Mouse (Mus musculus) megakaryocyte, embryonic 14.5 days (primary cell): ENCODE results near the gene Sept9. TPM values are rescaled to one million over a fixed set of nuclear protein-coding genes. Genes with fewer than 3 reads are reported as not detected.

ENCODE experiments used
- H3K27me3 ChIP-seq: replicated peaks from 2 replicates; pipeline ENCODE3; 2012; ENCODE audit warnings: inconsistent platforms
- H3K36me3 ChIP-seq: replicated peaks from 2 replicates; pipeline ENCODE3; 2012; ENCODE audit warnings: low read length, inconsistent platforms, mixed read lengths
- H3K4me1 ChIP-seq: 2 replicates; pipeline ENCODE4 v1.6.1; 2012; ENCODE audit warnings: inconsistent platforms
- H3K4me3 ChIP-seq: replicated peaks from 2 replicates; pipeline ENCODE3; 2012; ENCODE audit warnings: moderate library complexity, mild to moderate bottlenecking, inconsistent platforms
- H3K9me3 ChIP-seq: 2 replicates; pipeline ENCODE4 v1.6.1; 2012; ENCODE audit warnings: inconsistent platforms
- FLI1 ChIP-seq: IDR thresholded peaks from 2 replicates; pipeline ENCODE4 v1.6.1; 2012; ENCODE audit warnings: low read length, inconsistent platforms, mixed read lengths
- GATA1 ChIP-seq: IDR thresholded peaks from 3 replicates; pipeline ENCODE4 v1.6.1; 2012; ENCODE audit warnings: mixed read lengths, low read length, inconsistent platforms, borderline replicate concordance
- polyA plus RNA-seq: library from polyadenylated mRNA; stranded (reverse); fragments of >175 nt; gene quantifications from 2 replicates; pipeline ENCODE4 v1.2.3, GENCODE M21; 2012; ENCODE audit warnings: low replicate concordance; ENCODE audit not compliant: insufficient read depth

The Sept9 gene
- polyA plus RNA-seq, 1 experiment, result 618 TPM

GRCm38 (mm10) chr11:117232886-117233458, 33.5 kb downstream of the Sept9 start:
- Histone ChIP-seq H3K36me3 (no peaks in the 10 kb centered on the region), H3K4me1 (peaks cover 32% of the 10 kb centered on the region), H3K27me3 (peaks cover 88% of the 10 kb centered on the region), H3K4me3 (no peak overlapping the region), H3K9me3 (no peaks in the 10 kb centered on the region)
- TF ChIP-seq GATA1 (no peak), FLI1 (no peak)

- Histone ChIP-seq H3K4me3 (no peak overlapping the region), H3K4me1 (peaks cover 36% of the 10 kb centered on the region), H3K27me3 (peaks cover 82% of the 10 kb centered on the region), H3K9me3 (no peaks in the 10 kb centered on the region), H3K36me3 (no peaks in the 10 kb centered on the region)
- no peak for TF ChIP-seq GATA1
- no peak for TF ChIP-seq FLI1
These were observed 34.4 kb downstream of the Sept9 start for GRCm38 (mm10) chr11:117233818-117234217.

- Histone ChIP-seq H3K4me1 (peaks cover 46% of the 10 kb centered on the region), H3K27me3 (peaks cover 83% of the 10 kb centered on the region), H3K4me3 (peak overlapping the region; percentile 67), H3K9me3 (no peaks in the 10 kb centered on the region), H3K36me3 (no peaks in the 10 kb centered on the region)
- no peak for TF ChIP-seq FLI1
- TF ChIP-seq GATA1, result no peak; the same call in 2 of the 3 replicates
These were observed 35.8 kb downstream of the Sept9 start for GRCm38 (mm10) chr11:117235086-117235897.

- H3K27me3 ChIP-seq, result peaks cover 81% of the 10 kb centered on the region
- H3K36me3 ChIP-seq, result no peaks in the 10 kb centered on the region
- no peaks in the 10 kb centered on the region for H3K9me3 ChIP-seq
- TF ChIP-seq GATA1, result no peak
- no peak for TF ChIP-seq FLI1
- peaks cover 53% of the 10 kb centered on the region for H3K4me1 ChIP-seq
- peak overlapping the region; percentile 16 for H3K4me3 ChIP-seq
These were observed 36.5 kb downstream of the Sept9 start for GRCm38 (mm10) chr11:117235898-117236459.

GRCm38 (mm10) chr11:117238169-117238568, 38.7 kb downstream of the Sept9 start:
- peaks cover 75% of the 10 kb centered on the region for H3K27me3 ChIP-seq

GRCm38 (mm10) chr11:117239617-117240016, 40.2 kb downstream of the Sept9 start:
- peaks cover 63% of the 10 kb centered on the region for H3K27me3 ChIP-seq
- H3K4me3 ChIP-seq, result no peak overlapping the region
- H3K36me3 ChIP-seq, result no peaks in the 10 kb centered on the region
- no peaks in the 10 kb centered on the region for H3K9me3 ChIP-seq
- no peak for TF ChIP-seq FLI1
- TF ChIP-seq GATA1, result no peak
- peaks cover 66% of the 10 kb centered on the region for H3K4me1 ChIP-seq

More at GRCm38 (mm10) chr11:117238169-117238568, 38.7 kb downstream of the Sept9 start:
- Histone ChIP-seq H3K4me3 (no peak overlapping the region), H3K9me3 (no peaks in the 10 kb centered on the region), H3K4me1 (peaks cover 73% of the 10 kb centered on the region), H3K36me3 (no peaks in the 10 kb centered on the region)
- TF ChIP-seq GATA1 (no peak), FLI1 (no peak)

- Histone ChIP-seq H3K36me3 (no peaks in the 10 kb centered on the region), H3K9me3 (no peaks in the 10 kb centered on the region), H3K4me3 (no peak overlapping the region), H3K27me3 (peaks cover 62% of the 10 kb centered on the region), H3K4me1 (peaks cover 59% of the 10 kb centered on the region)
- TF ChIP-seq GATA1 (no peak), FLI1 (no peak)
These were observed 40.9 kb downstream of the Sept9 start for GRCm38 (mm10) chr11:117240322-117240721.

- Histone ChIP-seq H3K4me1 (peaks cover 51% of the 10 kb centered on the region), H3K4me3 (no peak overlapping the region), H3K9me3 (no peaks in the 10 kb centered on the region), H3K27me3 (peaks cover 62% of the 10 kb centered on the region), H3K36me3 (no peaks in the 10 kb centered on the region)
- TF ChIP-seq FLI1 (no peak), GATA1 (no peak)
These were observed 41.6 kb downstream of the Sept9 start for GRCm38 (mm10) chr11:117240861-117241738.

- no peak for TF ChIP-seq FLI1
- no peak for TF ChIP-seq GATA1
- H3K36me3 ChIP-seq, result no peaks in the 10 kb centered on the region
- H3K9me3 ChIP-seq, result no peaks in the 10 kb centered on the region
- peaks cover 61% of the 10 kb centered on the region for H3K27me3 ChIP-seq
- H3K4me1 ChIP-seq, result peaks cover 64% of the 10 kb centered on the region
- H3K4me3 ChIP-seq, result no peak overlapping the region
These were observed 43.1 kb downstream of the Sept9 start for GRCm38 (mm10) chr11:117242339-117243084.
